Mouse (Mus musculus): Measurements from ENCODE around the gene A230050P20Rik. TPM values are rescaled to one million over a fixed set of nuclear protein-coding genes. Genes with fewer than 3 reads are reported as not detected.

The A230050P20Rik gene
- polyA plus RNA-seq, 1 experiment: 25.3 TPM

GRCm38 (mm10) chr9:20879097-20879792 is 10.8 kb downstream of the A230050P20Rik start, which contains the start of gene Angptl6:
TSS of gene Angptl6 (minus strand) at chr9:20879727.
- peaks cover 2% of the 10 kb centered on the region; the same call in 1 of the 2 replicates for H3K4me1 ChIP-seq (ENCODE audit: control insufficient read depth, insufficient read depth, low read length)
- TF ChIP-seq POLR2A (IDR thresholded peaks at IDR 0.05; ENCODE audit: low read depth, low read length) (no peak; the same call in 1 of the 2 replicates), CTCF (IDR thresholded peaks at IDR 0.05; ENCODE audit: borderline replicate concordance, insufficient read depth, low read length) (no peak)

GRCm38 (mm10) chr9:20886563-20886962 is 18.1 kb downstream of the A230050P20Rik start:
- H3K4me3 ChIP-seq (ENCODE audit: insufficient read depth, low read length): no peak overlapping the region
- no peak for TF ChIP-seq CTCF (IDR thresholded peaks at IDR 0.05; ENCODE audit: borderline replicate concordance, insufficient read depth, low read length)
- no peak for TF ChIP-seq POLR2A (IDR thresholded peaks at IDR 0.05; ENCODE audit: low read depth, low read length)
- no peak overlapping the region for H3K27ac ChIP-seq (ENCODE audit: insufficient read depth, low read length)
- H3K4me1 ChIP-seq (ENCODE audit: control insufficient read depth, insufficient read depth, low read length): peaks cover 10% of the 10 kb centered on the region

More at GRCm38 (mm10) chr9:20879097-20879792, 10.8 kb downstream of the A230050P20Rik start, which contains the start of gene Angptl6:
- H3K4me3 ChIP-seq (ENCODE audit: insufficient read depth, low read length): peak within 1 kb of the TSS; percentile 29
- peak within 1 kb of the TSS; percentile 60 for H3K27ac ChIP-seq (ENCODE audit: insufficient read depth, low read length)

DNA sequence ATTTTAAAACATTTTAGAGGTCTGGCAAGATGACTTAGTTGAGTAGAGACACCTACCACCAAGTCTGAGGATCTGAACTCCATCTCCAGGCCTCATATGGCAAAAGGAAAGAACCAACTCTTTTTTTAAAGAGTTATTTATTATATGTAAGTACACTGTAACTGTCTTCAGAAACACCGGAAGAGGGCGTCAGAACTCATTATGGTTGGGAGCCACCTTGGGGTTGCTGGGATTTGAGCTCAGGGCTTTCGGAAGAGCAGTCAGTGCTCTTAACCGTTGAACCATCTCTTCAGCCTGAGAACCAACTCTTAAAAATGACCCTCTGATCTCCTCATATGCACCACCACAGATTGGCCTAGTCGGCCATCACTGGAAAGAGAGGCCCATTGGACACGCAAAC is 18.7 kb downstream of the A230050P20Rik start:
- Histone ChIP-seq H3K27ac (ENCODE audit: insufficient read depth, low read length) (no peak overlapping the region), H3K4me1 (ENCODE audit: control insufficient read depth, insufficient read depth, low read length) (peaks cover 10% of the 10 kb centered on the region)
- TF ChIP-seq POLR2A (IDR thresholded peaks at IDR 0.05; ENCODE audit: low read depth, low read length): no peak

GRCm38 (mm10) chr9:20887704-20888385 is 19.4 kb downstream of the A230050P20Rik start, which contains the start of gene Ppan:
TSS of gene Ppan (plus strand) at chr9:20888175.
- H3K27ac ChIP-seq (ENCODE audit: insufficient read depth, low read length): peak within 1 kb of the TSS; percentile 86
- TF ChIP-seq POLR2A (IDR thresholded peaks at IDR 0.05; ENCODE audit: low read depth, low read length) (peak; percentile 87), CTCF (IDR thresholded peaks at IDR 0.05; ENCODE audit: borderline replicate concordance, insufficient read depth, low read length) (no peak)
- H3K4me1 ChIP-seq (ENCODE audit: control insufficient read depth, insufficient read depth, low read length): peaks cover 10% of the 10 kb centered on the region
- H3K4me3 ChIP-seq (ENCODE audit: insufficient read depth, low read length): peak within 1 kb of the TSS; percentile 87

More for the DNA sequence above, 18.7 kb downstream of the A230050P20Rik start:
- no peak overlapping the region for H3K4me3 ChIP-seq (ENCODE audit: insufficient read depth, low read length)

GRCm38 (mm10) chr9:20888386-20888765 is 19.9 kb downstream of the A230050P20Rik start:
- Histone ChIP-seq H3K27ac (ENCODE audit: insufficient read depth, low read length) (0 out of 2 replicates have a peak overlapping the region, but pooled peaks have one; percentile 4), H3K4me3 (ENCODE audit: insufficient read depth, low read length) (peak overlapping the region; percentile 87), H3K4me1 (ENCODE audit: control insufficient read depth, insufficient read depth, low read length) (peaks cover 10% of the 10 kb centered on the region)
- TF ChIP-seq POLR2A (IDR thresholded peaks at IDR 0.05; ENCODE audit: low read depth, low read length): no peak
- no peak for TF ChIP-seq CTCF (IDR thresholded peaks at IDR 0.05; ENCODE audit: borderline replicate concordance, insufficient read depth, low read length)

DNA sequence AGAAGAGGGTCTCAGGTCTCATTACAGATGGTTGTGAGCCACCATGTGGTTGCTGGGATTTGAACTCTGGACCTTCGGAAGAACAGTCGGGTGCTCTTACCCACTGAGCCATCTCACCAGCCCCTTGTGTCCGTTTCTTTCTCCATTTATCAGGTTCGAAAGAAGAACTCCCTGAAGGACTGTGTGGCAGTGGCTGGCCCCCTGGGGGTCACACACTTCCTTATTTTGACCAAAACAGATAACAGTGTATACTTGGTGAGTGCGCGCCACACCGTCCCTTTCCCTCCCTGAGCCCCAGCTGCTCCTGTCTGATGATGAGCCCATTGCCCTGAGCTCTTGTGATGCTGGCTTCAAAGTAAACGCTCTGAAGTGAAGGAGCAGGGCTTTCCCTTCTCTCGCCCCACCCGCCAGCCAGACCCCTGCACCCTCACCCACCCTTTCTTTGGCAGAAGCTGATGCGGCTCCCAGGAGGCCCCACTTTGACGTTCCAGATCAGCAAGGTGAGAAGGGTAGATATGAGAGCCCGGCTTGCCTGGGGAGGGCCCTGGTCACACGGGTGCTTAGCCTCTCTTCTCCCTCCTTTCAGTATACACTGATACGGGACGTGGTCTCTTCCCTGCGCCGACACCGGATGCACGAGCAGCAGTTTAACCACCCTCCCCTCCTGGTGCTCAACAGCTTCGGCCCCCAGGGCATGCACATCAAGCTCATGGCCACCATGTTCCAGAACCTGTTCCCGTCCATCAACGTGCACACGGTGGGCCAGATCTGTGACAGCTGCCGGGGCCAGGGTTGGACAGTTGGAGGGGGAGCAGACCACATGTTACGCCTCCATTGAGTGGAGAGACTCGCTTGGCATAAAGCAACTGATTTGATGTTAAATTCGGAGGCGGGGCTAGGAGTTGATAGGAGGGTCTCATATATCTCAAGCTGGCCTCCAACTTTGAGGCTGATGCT is 21.0 kb downstream of the A230050P20Rik start:
- H3K4me3 ChIP-seq (ENCODE audit: insufficient read depth, low read length): peak overlapping the region; percentile 87
- no peak overlapping the region for H3K27ac ChIP-seq (ENCODE audit: insufficient read depth, low read length)
- H3K4me1 ChIP-seq (ENCODE audit: control insufficient read depth, insufficient read depth, low read length): peaks cover 10% of the 10 kb centered on the region
- no peak for TF ChIP-seq CTCF (IDR thresholded peaks at IDR 0.05; ENCODE audit: borderline replicate concordance, insufficient read depth, low read length)
- no peak for TF ChIP-seq POLR2A (IDR thresholded peaks at IDR 0.05; ENCODE audit: low read depth, low read length)

- Histone ChIP-seq H3K4me3 (ENCODE audit: insufficient read depth, low read length) (no peak overlapping the region), H3K4me1 (ENCODE audit: control insufficient read depth, insufficient read depth, low read length) (peaks cover 10% of the 10 kb centered on the region), H3K27ac (ENCODE audit: insufficient read depth, low read length) (no peak overlapping the region)
- TF ChIP-seq POLR2A (IDR thresholded peaks at IDR 0.05; ENCODE audit: low read depth, low read length) (no peak), CTCF (IDR thresholded peaks at IDR 0.05; ENCODE audit: borderline replicate concordance, insufficient read depth, low read length) (no peak)
Observed at GRCm38 (mm10) chr9:20890411-20890810, 22.0 kb downstream of the A230050P20Rik start.

DNA sequence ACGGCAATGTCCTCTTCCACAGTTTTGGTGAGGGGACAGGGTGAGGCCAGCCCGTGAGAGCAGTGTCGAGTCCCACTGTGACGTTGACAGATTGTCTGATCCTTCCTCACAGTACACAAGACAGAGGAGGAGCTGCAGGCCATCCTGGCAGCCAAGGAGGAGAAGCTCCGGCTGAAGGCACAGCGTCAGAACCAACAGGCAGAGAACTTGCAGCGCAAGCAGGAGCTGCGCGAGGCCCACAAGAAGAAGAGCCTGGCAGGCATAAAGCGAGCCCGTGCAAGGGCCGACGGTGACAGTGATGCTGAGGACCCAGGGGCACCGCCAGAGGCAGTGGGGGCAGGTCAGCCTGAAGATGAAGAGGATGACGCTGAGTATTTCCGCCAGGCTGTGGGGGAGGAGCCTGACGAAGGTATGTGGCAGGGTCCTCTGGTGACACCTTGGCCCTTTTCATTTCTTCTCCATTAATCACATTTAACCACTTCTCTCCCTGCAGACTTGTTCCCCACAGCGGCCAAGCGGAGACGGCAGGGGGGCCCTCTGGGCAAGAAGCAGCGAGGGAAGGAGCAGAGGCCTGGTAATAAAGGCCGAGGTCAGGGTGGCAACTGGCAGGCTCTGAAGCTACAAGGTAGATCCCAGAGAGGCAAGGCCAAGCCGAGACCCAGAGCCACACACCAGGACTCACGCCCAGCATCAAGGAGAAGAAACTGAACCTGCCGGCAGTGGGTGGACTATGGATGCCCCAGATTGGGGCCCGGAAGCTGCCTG is 23.1 kb downstream of the A230050P20Rik start:
- no peak overlapping the region for H3K27ac ChIP-seq (ENCODE audit: insufficient read depth, low read length)
- H3K4me3 ChIP-seq (ENCODE audit: insufficient read depth, low read length): no peak overlapping the region
- TF ChIP-seq CTCF (IDR thresholded peaks at IDR 0.05; ENCODE audit: borderline replicate concordance, insufficient read depth, low read length): no peak
- no peak for TF ChIP-seq POLR2A (IDR thresholded peaks at IDR 0.05; ENCODE audit: low read depth, low read length)
- H3K4me1 ChIP-seq (ENCODE audit: control insufficient read depth, insufficient read depth, low read length): peaks cover 10% of the 10 kb centered on the region

Data from embryonic fibroblast, embryonic 13.5 days (primary cell).